Mouse (Mus musculus) thymus, postnatal 14 days (tissue): ENCODE data around the gene H2-DMb2.

ENCODE experiments used
- DNase-seq: peaks from one replicate; pipeline ENCODE4 v3.0.0; 2021

The H2-DMb2 gene

DNA sequence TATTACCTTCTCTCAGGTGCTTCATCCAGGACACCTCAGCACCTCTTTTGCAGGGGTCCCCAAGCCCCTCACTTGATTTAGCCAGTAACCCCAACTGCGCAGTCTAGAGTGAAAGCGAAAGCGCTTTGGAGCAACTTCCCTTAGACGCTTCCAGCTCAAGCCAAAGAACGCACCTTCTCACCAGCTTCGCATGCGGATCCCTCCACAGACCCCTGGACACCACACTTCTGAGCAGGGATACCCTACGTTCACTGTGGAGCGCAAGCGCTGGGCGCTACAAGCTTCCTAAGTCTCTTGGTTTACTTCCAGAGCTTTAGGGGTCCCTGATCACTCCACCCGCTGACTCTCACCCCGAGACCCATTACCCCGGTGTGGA lies 43.8 kb downstream of the H2-DMb2 start:
- no peak for DNase-seq

DNA sequence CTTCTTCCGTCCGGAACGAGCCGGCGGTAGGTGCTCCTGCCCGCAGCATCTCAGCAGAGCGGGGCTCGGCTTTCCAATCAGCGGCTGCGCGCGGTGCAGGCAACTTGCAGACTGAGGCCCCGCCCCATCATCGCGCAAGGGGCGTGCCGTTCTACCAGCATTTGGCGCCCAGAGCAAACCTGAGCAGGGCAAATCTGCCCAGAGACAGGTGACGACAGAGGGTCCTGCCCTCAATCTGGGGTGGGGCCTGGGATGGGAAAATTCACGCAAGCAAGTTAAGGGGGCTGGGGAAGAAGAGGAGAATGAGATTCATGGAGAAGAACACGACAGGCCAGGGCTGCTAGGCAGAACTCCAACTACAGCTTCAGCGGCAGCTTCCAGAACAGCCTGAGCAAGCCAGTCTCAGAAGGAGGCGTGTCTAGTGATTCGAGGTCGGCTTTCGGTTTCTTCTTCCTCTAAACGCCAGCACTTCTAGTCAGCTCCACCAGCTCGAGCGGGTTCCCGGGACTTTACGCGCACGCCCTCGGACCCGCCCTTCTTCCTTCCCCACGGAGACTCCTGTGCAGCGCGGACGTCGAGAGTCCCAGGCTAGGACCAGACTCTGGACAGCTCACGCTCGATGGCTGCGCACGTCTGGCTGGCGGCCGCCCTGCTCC lies 44.3 kb downstream of the H2-DMb2 start, which contains the start of the genes Tap1 and Psmb9:
Gene Tap1, plus strand, starts transcription at position 293 of the 656 bp plus-strand sequence.
Gene Psmb9, minus strand, starts transcription at position 504 of the 656 bp plus-strand sequence.
- peak; percentile 100 for DNase-seq

DNA sequence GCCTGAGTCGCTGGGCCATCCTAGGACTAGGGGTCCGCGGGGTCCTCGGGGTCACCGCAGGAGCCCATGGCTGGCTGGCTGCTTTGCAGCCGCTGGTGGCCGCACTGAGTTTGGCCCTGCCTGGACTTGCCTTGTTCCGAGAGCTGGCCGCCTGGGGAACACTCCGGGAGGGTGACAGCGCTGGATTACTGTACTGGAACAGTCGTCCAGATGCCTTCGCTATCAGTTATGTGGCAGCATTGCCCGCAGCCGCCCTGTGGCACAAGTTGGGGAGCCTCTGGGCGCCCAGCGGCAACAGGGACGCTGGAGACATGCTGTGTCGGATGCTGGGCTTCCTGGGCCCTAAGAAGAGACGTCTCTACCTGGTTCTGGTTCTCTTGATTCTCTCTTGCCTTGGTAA lies 44.9 kb downstream of the H2-DMb2 start:
- peak; percentile 59 for DNase-seq

DNA sequence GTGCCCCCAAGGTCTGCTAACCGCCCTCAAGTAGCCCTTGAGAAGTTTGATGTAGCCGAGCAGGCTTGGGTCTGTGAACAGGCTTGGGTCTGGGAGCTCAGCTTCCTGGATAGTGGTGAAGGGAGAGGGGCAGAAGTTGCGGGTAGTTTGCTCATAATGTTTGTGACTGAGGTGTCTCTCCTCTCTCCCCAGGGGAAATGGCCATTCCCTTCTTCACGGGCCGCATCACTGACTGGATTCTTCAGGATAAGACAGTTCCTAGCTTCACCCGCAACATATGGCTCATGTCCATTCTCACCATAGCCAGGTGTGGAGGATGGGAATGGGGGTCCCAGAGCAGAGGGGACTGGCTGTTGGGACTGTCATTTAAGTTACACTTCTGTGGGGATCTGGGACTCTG lies 45.9 kb downstream of the H2-DMb2 start:
- no peak for DNase-seq

DNA sequence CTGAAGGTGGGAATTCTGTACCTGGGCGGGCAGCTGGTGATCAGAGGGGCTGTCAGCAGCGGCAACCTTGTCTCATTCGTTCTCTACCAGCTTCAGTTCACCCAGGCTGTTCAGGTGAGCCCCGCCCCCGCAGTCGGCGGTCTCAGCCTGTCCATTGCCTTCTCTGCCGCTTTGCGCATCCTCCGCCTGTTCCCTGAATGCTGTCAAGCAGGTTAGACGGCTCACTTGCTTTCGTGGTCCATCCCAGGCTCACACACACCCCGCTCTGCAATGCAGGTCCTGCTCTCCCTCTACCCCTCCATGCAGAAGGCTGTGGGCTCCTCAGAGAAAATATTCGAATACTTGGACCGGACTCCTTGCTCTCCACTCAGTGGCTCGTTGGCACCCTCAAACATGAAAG lies 49.7 kb downstream of the H2-DMb2 start:
- DNase-seq: no peak

DNA sequence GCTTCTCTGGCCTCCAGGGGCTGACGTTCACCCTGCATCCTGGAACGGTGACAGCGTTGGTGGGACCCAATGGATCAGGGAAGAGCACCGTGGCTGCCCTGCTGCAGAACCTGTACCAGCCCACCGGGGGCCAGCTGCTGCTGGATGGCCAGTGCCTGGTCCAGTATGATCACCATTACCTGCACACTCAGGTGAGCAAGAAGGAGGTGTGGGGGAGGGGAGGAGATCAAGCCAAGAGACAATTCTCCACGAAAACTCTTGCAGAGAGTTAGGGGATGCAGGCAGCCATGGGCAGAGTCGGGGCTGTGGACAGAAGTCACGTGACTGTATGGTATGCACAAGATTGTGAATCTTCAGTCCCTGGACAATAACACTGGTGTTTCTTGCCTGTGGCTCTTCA lies 50.4 kb downstream of the H2-DMb2 start:
- no peak for DNase-seq

DNA sequence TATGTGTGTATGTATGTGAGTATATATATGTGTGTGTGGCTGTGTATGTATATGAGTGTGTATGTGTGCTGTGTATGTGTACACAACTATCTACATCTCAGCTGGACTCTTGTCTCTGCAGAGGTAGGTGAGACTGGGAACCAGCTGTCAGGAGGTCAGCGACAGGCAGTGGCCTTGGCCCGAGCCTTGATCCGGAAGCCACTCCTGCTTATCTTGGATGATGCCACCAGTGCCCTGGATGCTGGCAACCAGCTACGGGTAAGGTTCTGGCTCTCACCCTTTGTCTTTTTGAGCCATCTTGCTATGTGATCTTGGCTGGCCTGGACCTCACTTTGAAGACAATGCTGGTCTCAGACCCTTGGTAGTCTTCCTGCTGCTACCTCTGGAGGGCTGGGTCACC lies 51.6 kb downstream of the H2-DMb2 start:
- no peak for DNase-seq

DNA sequence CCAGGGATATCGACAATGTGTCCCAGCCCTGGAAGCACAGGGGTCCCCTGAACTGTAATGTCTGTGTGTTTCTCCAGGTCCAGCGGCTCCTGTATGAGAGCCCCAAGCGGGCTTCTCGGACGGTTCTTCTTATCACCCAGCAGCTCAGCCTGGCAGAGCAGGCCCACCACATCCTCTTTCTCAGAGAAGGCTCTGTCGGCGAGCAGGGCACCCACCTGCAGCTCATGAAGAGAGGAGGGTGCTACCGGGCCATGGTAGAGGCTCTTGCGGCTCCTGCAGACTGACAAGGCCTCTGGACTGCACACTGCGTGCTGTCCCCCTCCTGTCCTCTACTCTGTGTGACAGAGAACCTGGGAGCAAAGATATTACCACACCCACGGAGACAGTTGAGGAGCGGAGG lies 53.4 kb downstream of the H2-DMb2 start:
- DNase-seq: peak; percentile 91

DNA sequence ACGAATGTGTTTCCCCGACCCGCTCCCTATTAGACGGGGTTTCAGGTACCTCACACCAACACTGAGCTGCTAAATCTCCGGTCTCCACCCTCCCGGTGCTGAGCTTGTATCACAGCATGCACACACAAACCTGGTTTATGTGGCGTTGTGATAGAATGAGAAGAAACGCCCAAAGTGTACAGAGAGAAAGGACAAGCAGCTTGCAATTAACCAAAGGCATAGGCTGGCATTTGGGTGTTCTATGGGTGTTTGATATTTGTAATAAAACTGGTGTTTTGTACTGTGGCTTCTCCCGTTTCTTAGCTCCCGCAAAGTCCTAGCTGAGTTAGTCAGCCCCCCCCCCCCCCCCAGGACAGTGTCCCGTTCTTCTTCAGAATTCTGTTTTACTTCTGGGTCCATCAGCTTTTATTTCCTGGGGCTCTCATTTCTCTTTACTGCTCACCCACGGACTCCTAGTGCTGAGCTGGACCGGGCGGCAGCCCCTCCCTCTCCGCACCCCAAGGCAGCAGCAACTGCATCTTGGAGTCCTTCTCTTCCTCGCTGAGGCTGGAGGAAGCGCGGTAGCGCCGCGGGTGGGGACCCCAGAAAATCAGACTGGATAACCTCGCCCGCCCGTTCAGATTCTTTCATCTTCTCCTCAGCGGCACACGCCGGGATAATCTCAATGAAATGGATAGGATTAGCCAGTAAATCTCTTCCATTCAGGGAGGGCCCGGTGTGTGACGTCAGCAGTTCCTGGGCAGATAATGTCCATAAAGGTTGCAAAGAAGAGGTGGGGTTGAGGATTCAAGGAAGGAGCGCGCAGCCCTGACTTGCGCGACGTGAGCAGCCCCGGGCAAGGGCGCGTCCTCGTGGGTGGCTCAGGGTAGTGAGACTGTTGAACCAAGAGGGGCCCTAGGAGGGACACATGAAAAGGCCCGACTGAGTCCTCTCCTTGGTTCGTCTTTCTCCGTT lies 54.1 kb downstream of the H2-DMb2 start, which contains the start of gene Psmb8:
Gene Psmb8, plus strand, starts transcription at position 781 of the 954 bp plus-strand sequence.
- peak; percentile 91 for DNase-seq

DNA sequence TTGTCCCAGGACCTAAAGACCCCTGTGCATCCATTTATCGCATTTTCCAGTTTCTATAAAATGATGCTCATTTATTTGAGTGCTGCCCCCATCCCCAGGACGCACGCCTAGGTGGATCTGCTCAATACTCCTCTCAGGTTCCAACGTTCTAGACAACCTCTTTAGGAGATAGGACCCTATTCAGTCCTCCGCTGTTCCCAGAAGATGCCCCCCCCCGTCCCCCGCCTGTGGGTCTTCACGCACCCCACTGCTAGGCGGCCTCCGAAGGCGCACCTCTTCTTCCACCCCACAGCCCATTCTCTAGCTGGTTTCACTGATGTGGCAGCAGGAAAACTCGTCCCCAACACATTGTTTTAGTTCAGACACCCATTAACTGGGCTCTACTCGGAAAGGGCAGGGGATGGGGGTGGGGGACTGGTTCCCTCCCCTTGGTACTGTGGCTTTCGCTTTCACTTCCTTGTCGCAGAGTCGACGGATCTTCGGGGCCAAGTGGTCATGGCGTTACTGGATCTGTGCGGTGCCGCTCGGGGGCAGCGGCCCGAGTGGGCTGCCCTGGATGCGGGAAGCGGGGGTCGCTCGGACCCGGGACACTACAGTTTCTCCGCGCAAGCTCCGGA lies 54.9 kb downstream of the H2-DMb2 start:
- DNase-seq: peak; percentile 84

DNA sequence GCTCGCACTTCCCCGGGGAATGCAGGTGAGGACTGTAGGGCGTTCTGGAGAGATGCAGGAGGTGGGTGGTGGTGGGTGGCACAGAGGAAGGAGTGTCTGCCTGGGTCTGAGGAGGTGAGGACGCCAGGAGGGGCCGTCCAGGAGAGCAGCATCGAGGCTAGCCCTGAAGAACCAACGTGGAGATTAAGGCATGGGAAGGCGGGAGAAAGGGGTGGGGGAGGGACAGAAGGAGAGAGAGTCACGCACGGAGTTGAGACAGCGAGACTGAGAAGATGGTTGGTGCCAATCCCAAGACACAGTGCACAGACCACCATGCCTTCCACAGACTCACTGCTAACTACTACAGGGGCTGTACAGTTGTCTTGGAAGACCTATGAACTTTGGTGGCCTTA lies 55.4 kb downstream of the H2-DMb2 start:
- DNase-seq: no peak

DNA sequence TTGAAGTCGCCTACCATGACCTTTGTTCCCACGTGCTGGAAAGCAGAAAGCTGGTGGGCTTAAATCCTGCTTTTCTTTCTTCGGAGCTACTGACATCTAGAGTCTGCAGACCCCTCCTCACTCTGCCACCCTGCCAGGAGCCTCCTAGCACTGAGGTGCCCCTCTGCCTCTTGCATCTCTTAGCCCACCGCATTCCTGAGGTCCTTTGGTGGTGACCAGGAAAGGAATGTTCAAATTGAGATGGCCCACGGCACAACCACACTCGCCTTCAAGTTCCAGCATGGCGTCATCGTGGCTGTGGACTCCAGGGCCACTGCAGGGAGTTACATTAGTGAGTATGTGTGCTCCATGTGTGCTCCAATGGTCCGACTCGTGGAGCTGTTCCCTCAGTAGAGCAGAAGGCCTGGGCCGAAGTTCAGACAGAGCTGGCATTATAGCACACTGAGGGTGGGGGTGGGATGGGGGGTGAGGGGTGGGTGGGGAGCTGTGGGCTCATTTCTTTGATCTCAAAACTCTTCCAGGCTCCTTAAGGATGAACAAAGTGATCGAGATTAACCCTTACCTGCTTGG lies 56.0 kb downstream of the H2-DMb2 start:
- DNase-seq: peak; percentile 34

DNA sequence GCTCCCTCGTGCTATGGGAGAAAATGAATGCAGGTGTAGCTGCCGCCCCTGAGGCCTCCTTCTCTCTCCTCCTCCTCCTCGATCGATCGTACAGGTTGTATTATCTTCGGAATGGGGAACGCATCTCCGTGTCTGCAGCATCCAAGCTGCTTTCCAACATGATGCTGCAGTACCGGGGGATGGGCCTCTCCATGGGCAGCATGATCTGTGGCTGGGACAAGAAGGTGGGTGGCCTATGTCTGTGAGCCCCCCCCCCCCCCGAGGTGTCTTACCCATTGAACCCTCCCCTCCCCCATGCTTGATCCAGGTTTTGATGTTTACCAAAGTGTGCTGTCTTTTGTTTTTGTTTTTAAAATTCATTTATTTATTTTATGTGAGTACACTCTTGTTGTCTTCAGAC lies 56.9 kb downstream of the H2-DMb2 start:
- DNase-seq: peak; percentile 38

DNA sequence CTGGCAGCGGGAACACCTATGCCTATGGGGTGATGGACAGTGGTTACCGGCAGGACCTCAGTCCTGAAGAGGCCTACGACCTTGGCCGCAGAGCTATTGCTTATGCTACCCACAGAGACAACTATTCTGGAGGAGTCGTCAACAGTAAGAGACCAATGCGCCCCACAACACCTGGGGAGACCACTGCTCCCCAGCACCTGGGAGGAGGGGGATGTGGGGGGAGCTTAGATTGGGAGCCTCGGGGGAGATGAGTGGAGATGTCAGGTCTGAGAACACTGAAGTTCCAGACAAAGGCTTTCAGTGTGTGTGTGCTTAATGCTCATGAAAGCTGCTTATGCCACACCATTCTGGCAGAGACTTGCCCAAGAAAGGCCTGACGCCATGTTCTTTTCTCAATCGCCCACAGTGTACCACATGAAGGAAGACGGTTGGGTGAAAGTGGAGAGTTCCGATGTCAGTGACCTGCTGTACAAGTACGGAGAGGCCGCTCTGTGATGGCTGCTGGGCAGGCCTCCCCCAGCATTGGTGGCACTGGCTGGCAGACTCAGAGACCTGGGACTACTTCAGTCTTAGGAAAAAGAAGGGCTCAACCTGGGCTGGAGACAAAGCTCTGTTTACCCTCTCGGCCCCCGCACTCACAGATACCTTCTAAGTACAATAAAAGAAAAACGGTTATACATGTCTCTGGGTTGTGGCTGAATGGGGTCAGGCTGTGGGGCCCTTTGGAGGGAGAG lies 57.8 kb downstream of the H2-DMb2 start:
- DNase-seq: peak; percentile 80
